Mouse (Mus musculus) liver, embryonic 16.5 days (tissue): ENCODE data around the gene Ankrd39. TPM values are rescaled to one million over a fixed set of nuclear protein-coding genes. Genes with fewer than 3 reads are reported as not detected.
A peak's percentile ranks its signal among the peaks of the same experiment; 100 is the strongest.

Experiments used
- ATAC-seq: fragments of 200-750 bp; cut with Nextera tagmentation; 2 replicates; pipeline ENCODE4 v1.8.0; 2017; ENCODE audit warnings: low read depth, mild to moderate bottlenecking, moderate number of reproducible peaks, moderate library complexity
- H3K27ac ChIP-seq: fragments of 300-500 bp; sonication (generic); 2 replicates; pipeline ENCODE4 v1.5.1; 2014; ENCODE audit warnings: mild to moderate bottlenecking, low read length
- H3K27me3 ChIP-seq: fragments of 300-500 bp; sonication (generic); 2 replicates; pipeline ENCODE4 v1.6.1; 2014; ENCODE audit warnings: low read depth, low read length, mixed read lengths; ENCODE audit not compliant: control insufficient read depth, insufficient read depth
- H3K36me3 ChIP-seq: fragments of 300-500 bp; sonication (generic); 2 replicates; pipeline ENCODE4 v1.6.1; 2014; ENCODE audit warnings: mild to moderate bottlenecking; ENCODE audit not compliant: control insufficient read depth, insufficient read depth
- H3K4me1 ChIP-seq: fragments of 300-500 bp; sonication (generic); 2 replicates; pipeline ENCODE4 v1.6.1; 2014; ENCODE audit warnings: low read depth, low read length, mixed read lengths; ENCODE audit not compliant: control insufficient read depth
- H3K4me2 ChIP-seq: fragments of 300-500 bp; sonication (generic); 2 replicates; pipeline ENCODE4 v1.6.1; 2014; ENCODE audit warnings: low read depth, low read length, mixed read lengths
- H3K4me3 ChIP-seq: fragments of 300-500 bp; sonication (generic); 2 replicates; pipeline ENCODE4 v1.5.1; 2014; ENCODE audit warnings: low read depth, mild to moderate bottlenecking, low read length
- H3K9ac ChIP-seq: fragments of 300-500 bp; sonication (generic); 2 replicates; pipeline ENCODE4 v1.6.1; 2014; ENCODE audit warnings: low read depth, low read length
- H3K9me3 ChIP-seq: fragments of 300-500 bp; sonication (generic); replicated peaks from 2 replicates; pipeline ENCODE4 v1.6.1; 2016; ENCODE audit warnings: low read length; ENCODE audit not compliant: control insufficient read depth
- whole genome bisulfite sequencing: fragments of 180-500 bp; shearing (Covaris S2); extraction: QIAGEN DNeasy Blood & Tissue Kit; methylation state at CpG from one replicate; pipeline ENCODE4 v1.1.7; 2014; ENCODE audit not compliant: insufficient replicate concordance; 5-methylcytosine and 5-hydroxymethylcytosine counted together
- polyA plus RNA-seq: library from polyadenylated mRNA; unstranded; fragments of >200 nt; fragmentation: Nextera tagmentation; extraction: Ambion mirVana; gene quantifications from 2 replicates; pipeline ENCODE4 v1.2.1, GENCODE M21; 2015

Gene Ankrd39
- polyA plus RNA-seq, 1 experiment from 2014 or later: 6.7 TPM

- no peak overlapping the region for H3K9ac ChIP-seq
- ATAC-seq: no peak
- H3K36me3 ChIP-seq: no peaks in the 10 kb centered on the region
- no peaks in the 10 kb centered on the region for H3K9me3 ChIP-seq
- WGBS: 77% methylated on average over 6 of the region's 6 CpGs
- no peaks in the 10 kb centered on the region for H3K27me3 ChIP-seq
- H3K4me2 ChIP-seq: no peak overlapping the region
- no peak overlapping the region for H3K4me3 ChIP-seq
- H3K27ac ChIP-seq: no peak overlapping the region
- no peaks in the 10 kb centered on the region; the same call in 1 of the 2 replicates for H3K4me1 ChIP-seq
Measured at GRCm38 (mm10) chr1:36587860-36588259, 40.6 kb upstream of the Ankrd39 start.

DNA sequence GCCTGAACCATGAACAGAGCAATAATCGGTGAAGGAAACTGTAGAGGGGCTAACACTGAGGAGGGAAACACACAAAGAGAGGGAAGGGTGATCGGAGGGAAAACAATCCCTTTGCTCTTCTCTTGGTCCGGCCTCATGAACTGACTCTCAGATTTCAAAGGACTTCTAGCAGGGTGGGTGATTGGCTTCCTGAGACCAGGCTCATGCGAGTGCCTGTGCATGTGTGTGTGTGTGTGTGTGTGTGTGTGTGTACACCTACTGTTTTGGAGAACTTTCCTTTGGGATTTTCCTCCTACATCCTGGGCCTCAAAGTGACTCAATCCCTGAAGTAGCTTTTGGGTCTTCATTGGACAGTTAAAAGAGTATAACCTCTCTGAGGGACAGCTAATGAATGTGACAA, 39.0 kb upstream of the Ankrd39 start:
- H3K4me3 ChIP-seq: no peak overlapping the region
- no peaks in the 10 kb centered on the region for H3K27me3 ChIP-seq
- H3K9me3 ChIP-seq: no peaks in the 10 kb centered on the region
- no peak overlapping the region for H3K9ac ChIP-seq
- WGBS: 53% methylated on average over 4 of the region's 4 CpGs
- H3K4me1 ChIP-seq: peaks cover under 1% of the 10 kb centered on the region; the same call in 1 of the 2 replicates
- no peak overlapping the region for H3K4me2 ChIP-seq
- ATAC-seq: no peak
- H3K36me3 ChIP-seq: no peaks in the 10 kb centered on the region
- H3K27ac ChIP-seq: no peak overlapping the region

DNA sequence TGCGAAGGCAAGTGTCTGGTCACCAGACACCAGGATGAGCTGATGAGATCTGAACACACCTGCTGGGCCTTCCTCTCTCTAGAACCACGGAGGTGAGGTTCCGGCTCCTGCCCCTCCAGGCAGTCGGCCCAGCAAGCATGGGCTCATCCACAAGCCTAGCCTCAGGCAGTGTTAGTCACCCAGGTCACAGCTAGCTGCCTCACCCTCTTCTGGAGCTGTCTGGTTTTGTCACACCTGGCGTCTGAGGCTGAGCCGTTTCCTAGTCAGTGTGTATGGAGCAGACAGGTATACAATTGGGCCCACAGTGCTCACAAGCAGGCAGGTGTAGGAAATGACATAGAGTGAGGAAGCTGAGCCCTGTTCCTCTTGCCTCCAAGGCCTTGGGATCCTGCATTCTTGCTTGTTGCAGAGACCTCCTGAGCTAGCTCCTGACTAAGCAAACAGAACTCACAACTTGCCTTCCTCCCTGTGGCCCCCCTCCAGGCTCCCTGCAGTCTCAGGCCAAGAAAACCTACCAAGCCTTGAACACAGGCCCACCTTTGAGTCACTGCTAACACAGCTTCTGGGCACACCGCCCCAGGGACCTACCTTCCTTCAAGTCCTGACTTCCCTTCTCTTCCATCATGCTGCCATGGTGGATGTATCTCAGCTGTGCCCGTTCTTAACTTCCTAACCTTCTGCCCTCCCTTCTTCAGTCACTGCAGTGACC, 36.3 kb upstream of the Ankrd39 start:
- no peak for ATAC-seq
- no peak overlapping the region for H3K27ac ChIP-seq
- H3K27me3 ChIP-seq: no peaks in the 10 kb centered on the region
- H3K4me2 ChIP-seq: no peak overlapping the region
- no peak overlapping the region for H3K4me3 ChIP-seq
- 65% methylated on average over 8 of the region's 8 CpGs for WGBS
- no peak overlapping the region for H3K9ac ChIP-seq
- H3K9me3 ChIP-seq: no peaks in the 10 kb centered on the region
- H3K36me3 ChIP-seq: no peaks in the 10 kb centered on the region
- peaks cover 16% of the 10 kb centered on the region for H3K4me1 ChIP-seq

- ATAC-seq: no peak
- H3K4me3 ChIP-seq: no peak overlapping the region
- no peak overlapping the region for H3K27ac ChIP-seq
- H3K9ac ChIP-seq: no peak overlapping the region
- H3K4me2 ChIP-seq: no peak overlapping the region
- no peaks in the 10 kb centered on the region for H3K36me3 ChIP-seq
- H3K27me3 ChIP-seq: no peaks in the 10 kb centered on the region
- WGBS: 44% methylated on average over 8 of the region's 8 CpGs
- H3K4me1 ChIP-seq: peaks cover 16% of the 10 kb centered on the region
- no peaks in the 10 kb centered on the region for H3K9me3 ChIP-seq
Measured at GRCm38 (mm10) chr1:36582211-36582610, 35.0 kb upstream of the Ankrd39 start.

- Histone ChIP-seq H3K4me1 (peaks cover 16% of the 10 kb centered on the region), H3K27ac (no peak overlapping the region), H3K36me3 (no peaks in the 10 kb centered on the region), H3K4me3 (no peak overlapping the region), H3K27me3 (no peaks in the 10 kb centered on the region), H3K9me3 (no peaks in the 10 kb centered on the region), H3K4me2 (no peak overlapping the region), H3K9ac (no peak overlapping the region)
- ATAC-seq: no peak
- 53% methylated on average over 5 of the region's 5 CpGs for WGBS
Measured at GRCm38 (mm10) chr1:36581260-36581659, 34.0 kb upstream of the Ankrd39 start.

GRCm38 (mm10) chr1:36580384-36581207, 33.4 kb upstream of the Ankrd39 start:
- 7% methylated on average over 17 of the region's 17 CpGs for WGBS
- Histone ChIP-seq H3K9me3 (no peaks in the 10 kb centered on the region), H3K4me2 (peak overlapping the region; percentile 61), H3K9ac (no peak overlapping the region; the same call in 1 of the 2 replicates), H3K4me3 (peak overlapping the region; percentile 42), H3K36me3 (no peaks in the 10 kb centered on the region), H3K27me3 (no peaks in the 10 kb centered on the region), H3K4me1 (peaks cover 16% of the 10 kb centered on the region), H3K27ac (0 out of 2 replicates have a peak overlapping the region, but pooled peaks have one; percentile 16)
- ATAC-seq: peak; percentile 86

DNA sequence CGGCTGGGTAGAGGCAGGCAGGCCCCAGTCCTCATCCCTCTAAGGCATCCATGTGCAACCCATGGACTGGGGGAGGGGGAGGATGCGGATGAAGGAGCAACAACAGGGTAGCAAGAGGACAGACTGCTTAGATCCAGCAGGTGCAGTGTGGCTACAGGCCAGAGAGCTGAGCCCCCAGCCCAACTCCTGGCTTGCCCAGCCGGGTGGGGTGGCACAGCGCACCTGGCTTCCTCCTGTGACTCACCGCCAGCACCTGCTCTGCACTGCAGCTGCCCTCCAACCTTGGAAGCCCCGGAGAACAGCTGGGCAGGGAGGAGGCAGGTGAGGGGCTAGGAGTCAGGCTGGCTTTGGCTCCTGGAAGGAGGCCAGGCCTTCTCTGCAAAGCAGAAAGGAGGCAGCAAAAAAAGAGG, 32.7 kb upstream of the Ankrd39 start:
- Histone ChIP-seq H3K9ac (no peak overlapping the region), H3K27ac (no peak overlapping the region), H3K9me3 (no peaks in the 10 kb centered on the region), H3K4me3 (peak overlapping the region; percentile 42; the same call in 1 of the 2 replicates), H3K27me3 (no peaks in the 10 kb centered on the region), H3K36me3 (no peaks in the 10 kb centered on the region), H3K4me2 (peak overlapping the region; percentile 61), H3K4me1 (peaks cover 16% of the 10 kb centered on the region)
- no peak for ATAC-seq
- 54% methylated on average over 6 of the region's 6 CpGs for WGBS

GRCm38 (mm10) chr1:36576991-36577675, 29.9 kb upstream of the Ankrd39 start:
- Histone ChIP-seq H3K4me1 (peaks cover 16% of the 10 kb centered on the region), H3K4me3 (no peak overlapping the region), H3K4me2 (no peak overlapping the region), H3K27me3 (no peaks in the 10 kb centered on the region), H3K36me3 (no peaks in the 10 kb centered on the region), H3K9ac (no peak overlapping the region), H3K27ac (no peak overlapping the region), H3K9me3 (no peaks in the 10 kb centered on the region)
- WGBS: 51% methylated on average over 6 of the region's 6 CpGs
- no peak for ATAC-seq
